8 mouse cellular contexts compared by ENCODE assay signal in genomic region chr9:110953550-110954461, GRCm38 (mm10). TPM values are rescaled to one million over a fixed set of nuclear protein-coding genes. Genes with fewer than 3 reads are reported as not detected.
DNase-seq lines count a peak whose midpoint lies in the region; ATAC-seq and TF ChIP-seq lines count a peak whose summit lies in the region.

No protein-coding gene starts in this region.

- H3K9ac ChIP-seq in forebrain, postnatal 0 days: peak overlapping the region; percentile 55
- H3K9ac ChIP-seq in liver, embryonic 16.5 days (ENCODE audit: low read depth, low read length): peak overlapping the region; percentile 29; the same call in 1 of the 2 replicates
- peak overlapping the region; percentile 70 for H3K9ac ChIP-seq in neural tube, embryonic 13.5 days

- 0 out of 2 replicates have a peak, but pooled peaks cover 3% of the 10 kb centered on the region for H3K4me1 ChIP-seq in bone marrow macrophage, adult 2 months (ENCODE audit: control insufficient read depth, insufficient read depth, low read length)
- peaks cover 5% of the 10 kb centered on the region; the same call in 1 of the 2 replicates for H3K4me1 ChIP-seq in forebrain, postnatal 0 days (ENCODE audit: insufficient read depth)
- H3K4me1 ChIP-seq in liver, embryonic 16.5 days (ENCODE audit: control insufficient read depth, low read depth, low read length): no peaks in the 10 kb centered on the region
- 0 out of 2 replicates have a peak, but pooled peaks cover 11% of the 10 kb centered on the region for H3K4me1 ChIP-seq in neural tube, embryonic 13.5 days (replicated peaks)

- H3K27ac ChIP-seq in bone marrow macrophage, adult 2 months (ENCODE audit: insufficient read depth, low read depth, low read length): no peak overlapping the region
- H3K27ac ChIP-seq in forebrain, postnatal 0 days (ENCODE audit: low read depth, low read length): peak overlapping the region; percentile 68
- H3K27ac ChIP-seq in liver, embryonic 16.5 days (ENCODE audit: low read length): no peak overlapping the region
- H3K27ac ChIP-seq in neural tube, embryonic 13.5 days (replicated peaks): peak overlapping the region; percentile 76

- DNase-seq in forebrain, postnatal 0 days: peak; percentile 87
- DNase-seq in heart, postnatal 25 days (ENCODE audit: low spot score): peak; percentile 29
- DNase-seq in layer of hippocampus, adult 11-12 months (ENCODE audit: low spot score): peak; percentile 76
- peak; percentile 58 for DNase-seq in testis, postnatal 14 days (ENCODE audit: low spot score)

- peak; percentile 32; the same call in 1 of the 2 replicates for TF ChIP-seq CTCF in bone marrow macrophage, adult 2 months (IDR thresholded peaks at IDR 0.05; ENCODE audit: low read depth, low read length)
- TF ChIP-seq CTCF in forebrain, postnatal 0 days (IDR thresholded peaks at IDR 0.05; ENCODE audit: low read depth): peak; percentile 86

- peak overlapping the region; percentile 70 for H3K4me2 ChIP-seq in forebrain, postnatal 0 days (ENCODE audit: low read depth)
- peak overlapping the region; percentile 66 for H3K4me2 ChIP-seq in liver, embryonic 16.5 days (ENCODE audit: low read depth, low read length)
- H3K4me2 ChIP-seq in neural tube, embryonic 13.5 days: peak overlapping the region; percentile 89

- H3K36me3 ChIP-seq in forebrain, postnatal 0 days (ENCODE audit: insufficient read depth): no peaks in the 10 kb centered on the region
- no peaks in the 10 kb centered on the region for H3K36me3 ChIP-seq in liver, embryonic 16.5 days (ENCODE audit: control insufficient read depth, insufficient read depth)
- H3K36me3 ChIP-seq in neural tube, embryonic 13.5 days: no peaks in the 10 kb centered on the region

- intact Hi-C loops in heart, postnatal 25 days (cut with DNase I): loop anchor here (2.0 kb wide), 1 partner anchor 31 kb away; no protein-coding TSS in a partner anchor

- no peak for TF ChIP-seq POLR2A in bone marrow macrophage, adult 2 months (IDR thresholded peaks at IDR 0.05; ENCODE audit: borderline replicate concordance, low read depth, low read length)

- H3K4me3 ChIP-seq in bone marrow macrophage, adult 2 months (ENCODE audit: insufficient read depth, low read length): peak overlapping the region; percentile 58
- H3K4me3 ChIP-seq in forebrain, postnatal 0 days (ENCODE audit: low read depth, low read length): peak overlapping the region; percentile 53
- H3K4me3 ChIP-seq in liver, embryonic 16.5 days (ENCODE audit: low read depth, low read length): peak overlapping the region; percentile 53
- peak overlapping the region; percentile 46 for H3K4me3 ChIP-seq in neural tube, embryonic 13.5 days

- ATAC-seq in CD4-positive, CD25-positive, alpha-beta regulatory T cell, adult 4 months: peak; percentile 43
- peak; percentile 94 for ATAC-seq in forebrain, postnatal 0 days
- peak; percentile 39 for ATAC-seq in liver, embryonic 16.5 days (ENCODE audit: low read depth)
- ATAC-seq in neural tube, embryonic 13.5 days (ENCODE audit: low read depth): peak; percentile 93

- no peaks in the 10 kb centered on the region for H3K9me3 ChIP-seq in forebrain, postnatal 0 days (ENCODE audit: low read length)
- no peaks in the 10 kb centered on the region for H3K9me3 ChIP-seq in liver, embryonic 16.5 days (replicated peaks; ENCODE audit: control insufficient read depth, low read length)
- H3K9me3 ChIP-seq in neural tube, embryonic 13.5 days: no peaks in the 10 kb centered on the region

- WGBS in forebrain, postnatal 0 days: 1% methylated on average over 44 of the region's 44 CpGs
- 2% methylated on average over 44 of the region's 44 CpGs for WGBS in liver, embryonic 16.5 days (ENCODE audit: insufficient replicate concordance)
- WGBS in neural tube, embryonic 13.5 days: 1% methylated on average over 44 of the region's 44 CpGs

- no peaks in the 10 kb centered on the region for H3K27me3 ChIP-seq in forebrain, postnatal 0 days (ENCODE audit: insufficient read depth, low read length)
- no peaks in the 10 kb centered on the region for H3K27me3 ChIP-seq in liver, embryonic 16.5 days (ENCODE audit: control insufficient read depth, insufficient read depth, low read depth, low read length)
- H3K27me3 ChIP-seq in neural tube, embryonic 13.5 days: peaks cover 33% of the 10 kb centered on the region

RNA-seq across cellular contexts. Expression of gene Lrrc2, which starts 2.5 kb away (rescaled TPM):
- polyA plus RNA-seq in CD4-positive, CD25-positive, alpha-beta regulatory T cell, adult 4 months (2017; shearing (Covaris generic)): under 1 TPM in 1 of 2 experiments, not detected in 1; 0.12 TPM
- 0.15 TPM in 1 of 2 replicates, not detected in the other for polyA plus RNA-seq in bone marrow macrophage, adult 2 months (2012; ENCODE audit: insufficient read depth, insufficient read length, missing spikeins)
- total RNA-seq in forebrain, postnatal 0 days (2014; rRNA removed): 0.14 and 0.23 TPM in 2 replicates
- 0.42 and 0.96 TPM in 2 replicates for polyA plus RNA-seq in forebrain, postnatal 0 days (2015; fragmentation: Nextera tagmentation; extraction: Ambion mirVana)
- 100 to 1,000 TPM; 142 to 144 TPM for total RNA-seq in heart, postnatal 25 days (2021)
- polyA plus RNA-seq in liver, embryonic 16.5 days (2015; fragmentation: Nextera tagmentation; extraction: Ambion mirVana): 0.29 and 0.44 TPM in 2 replicates
- polyA plus RNA-seq in neural tube, embryonic 13.5 days (2015; fragmentation: Nextera tagmentation; extraction: Ambion mirVana): 0.62 and 1.1 TPM in 2 replicates

RNA-seq across cellular contexts. Expression of gene Tdgf1, which starts 7.8 kb away (rescaled TPM):
- polyA plus RNA-seq in CD4-positive, CD25-positive, alpha-beta regulatory T cell, adult 4 months (2017; shearing (Covaris generic)): 1 to 10 TPM in 1 of 2 experiments, under 1 TPM in 1; 0.22 to 1.2 TPM
- polyA plus RNA-seq in bone marrow macrophage, adult 2 months (2012; ENCODE audit: insufficient read depth, insufficient read length, missing spikeins): not detected in 2 replicates
- total RNA-seq in forebrain, postnatal 0 days (2014; rRNA removed): not detected in 2 replicates
- polyA plus RNA-seq in forebrain, postnatal 0 days (2015; fragmentation: Nextera tagmentation; extraction: Ambion mirVana): 0.09 and 0.12 TPM in 2 replicates
- total RNA-seq in heart, postnatal 25 days (2021): not detected
- not detected in 2 replicates for polyA plus RNA-seq in liver, embryonic 16.5 days (2015; fragmentation: Nextera tagmentation; extraction: Ambion mirVana)
- 0.22 TPM in 1 of 2 replicates, not detected in the other for polyA plus RNA-seq in neural tube, embryonic 13.5 days (2015; fragmentation: Nextera tagmentation; extraction: Ambion mirVana)

RNA-seq across cellular contexts. Expression of gene Rtp3, which starts 36.6 kb away (rescaled TPM):
- not detected for polyA plus RNA-seq in CD4-positive, CD25-positive, alpha-beta regulatory T cell, adult 4 months (2017; shearing (Covaris generic))
- not detected in 2 replicates for polyA plus RNA-seq in bone marrow macrophage, adult 2 months (2012; ENCODE audit: insufficient read depth, insufficient read length, missing spikeins)
- not detected in 2 replicates for total RNA-seq in forebrain, postnatal 0 days (2014; rRNA removed)
- not detected in 2 replicates for polyA plus RNA-seq in forebrain, postnatal 0 days (2015; fragmentation: Nextera tagmentation; extraction: Ambion mirVana)
- 1 to 10 TPM; 4.0 to 4.3 TPM for total RNA-seq in heart, postnatal 25 days (2021)
- polyA plus RNA-seq in liver, embryonic 16.5 days (2015; fragmentation: Nextera tagmentation; extraction: Ambion mirVana): 13.7 and 18.1 TPM in 2 replicates
- polyA plus RNA-seq in neural tube, embryonic 13.5 days (2015; fragmentation: Nextera tagmentation; extraction: Ambion mirVana): not detected in 2 replicates

RNA-seq across cellular contexts. Expression of gene Fam240a, which starts 37.1 kb away (rescaled TPM):
- polyA plus RNA-seq in CD4-positive, CD25-positive, alpha-beta regulatory T cell, adult 4 months (2017; shearing (Covaris generic)): under 1 TPM in 1 of 2 experiments, not detected in 1; 0.69 TPM
- polyA plus RNA-seq in bone marrow macrophage, adult 2 months (2012; ENCODE audit: insufficient read depth, insufficient read length, missing spikeins): not detected in 2 replicates
- 0.54 TPM in 1 of 2 replicates, not detected in the other for total RNA-seq in forebrain, postnatal 0 days (2014; rRNA removed)
- 0.58 TPM in 1 of 2 replicates, not detected in the other for polyA plus RNA-seq in forebrain, postnatal 0 days (2015; fragmentation: Nextera tagmentation; extraction: Ambion mirVana)
- not detected for total RNA-seq in heart, postnatal 25 days (2021)
- not detected in 2 replicates for polyA plus RNA-seq in liver, embryonic 16.5 days (2015; fragmentation: Nextera tagmentation; extraction: Ambion mirVana)
- not detected in 2 replicates for polyA plus RNA-seq in neural tube, embryonic 13.5 days (2015; fragmentation: Nextera tagmentation; extraction: Ambion mirVana)

Comparison
In these comparisons a context has a peak if more than half of its experiments do, and no peak if none do; other contexts are left out.
1. ATAC-seq: peak in every context shown above with its lines; median percentile 94 in forebrain, postnatal 0 days; 93 in neural tube, embryonic 13.5 days; 43 in CD4-positive, CD25-positive, alpha-beta regulatory T cell, adult 4 months; 39 in liver, embryonic 16.5 days.
2. H3K27ac ChIP-seq: peak in forebrain, postnatal 0 days (single experiment) and neural tube, embryonic 13.5 days (single experiment); none in bone marrow macrophage, adult 2 months (single experiment) and liver, embryonic 16.5 days (single experiment).
3. DNase-seq: peak in every context shown above with its lines; median percentile 87 in forebrain, postnatal 0 days; 76 in layer of hippocampus, adult 11-12 months; 58 in testis, postnatal 14 days; 29 in heart, postnatal 25 days.
4. RNA of gene Rtp3, which starts 36.6 kb away (polyA plus RNA-seq): 13.7 to 18.1 TPM in liver, embryonic 16.5 days; not detected in forebrain, postnatal 0 days, not detected in CD4-positive, CD25-positive, alpha-beta regulatory T cell, adult 4 months, not detected in bone marrow macrophage, adult 2 months and not detected in neural tube, embryonic 13.5 days; every median in the first group is over 10 times any median in the second.
5. Peak in every context shown above with its lines, with median percentiles within 50 percentile points of each other: H3K4me3 ChIP-seq, H3K4me2 ChIP-seq and H3K9ac ChIP-seq.